Mouse (Mus musculus): Measurements from ENCODE around the gene Slc6a13.

GRCm38 (mm10) chr6:121260548-121260947, 39.5 kb upstream of the Slc6a13 start:
- no peak for TF ChIP-seq GATA1 (IDR thresholded peaks at IDR 0.05; ENCODE audit: borderline replicate concordance, low read length)
- TF ChIP-seq FLI1 (IDR thresholded peaks at IDR 0.05; ENCODE audit: low read length) = no peak

All from megakaryocyte, embryonic 14.5 days (primary cell).